Mouse (Mus musculus) CH12.LX (cell line): ENCODE data around the gene Slc22a4.

Source experiments
- CTCF ChIP-seq, 2 experiments: IDR thresholded peaks in 1 of 2; conservative IDR thresholded peaks in 1 of 2; 2 replicates each; pipeline ENCODE4 v1.5.1; 2011 to 2012; ENCODE audit warnings: low read depth in 2 of 2, low read length in 2 of 2, improper control_type of control experiment in 1 of 2, inconsistent platforms in 1 of 2, mild to moderate bottlenecking in 1 of 2, moderate library complexity in 1 of 2
- ELF1 ChIP-seq: IDR thresholded peaks from 2 replicates; pipeline ENCODE4 v1.6.1; 2014; ENCODE audit warnings: low read depth, mild to moderate bottlenecking, inconsistent platforms, low read length, improper control_type of control experiment
- EP300 ChIP-seq: IDR thresholded peaks from 2 replicates; pipeline ENCODE4 v1.6.1; 2011; ENCODE audit warnings: low read length, improper control_type of control experiment
- GABPA ChIP-seq: IDR thresholded peaks from 2 replicates; pipeline ENCODE4 v1.6.1; 2012; ENCODE audit warnings: low read depth, low read length, improper control_type of control experiment, inconsistent platforms; ENCODE audit not compliant: insufficient replicate concordance
- MAZ ChIP-seq: IDR thresholded peaks from 2 replicates; pipeline ENCODE4 v1.6.1; 2012; ENCODE audit warnings: low read depth, mild to moderate bottlenecking, inconsistent platforms, low read length, improper control_type of control experiment, moderate library complexity
- NELFE ChIP-seq: IDR thresholded peaks from 2 replicates; pipeline ENCODE4 v1.6.1; 2011; ENCODE audit warnings: low read depth, low read length, improper control_type of control experiment
- NRF1 ChIP-seq: IDR thresholded peaks from 2 replicates; pipeline ENCODE4 v1.6.1; 2014; ENCODE audit warnings: low read depth, mild to moderate bottlenecking, inconsistent platforms, low read length, improper control_type of control experiment, moderate library complexity
- POLR2A ChIP-seq: IDR thresholded peaks from 2 replicates; pipeline ENCODE4 v1.6.1; 2011; ENCODE audit warnings: low read depth, mild to moderate bottlenecking, improper control_type of control experiment, low read length
- TBP ChIP-seq: conservative IDR thresholded peaks from 2 replicates; pipeline ENCODE4 v1.6.1; 2011; ENCODE audit warnings: low read depth, low read length, improper control_type of control experiment
- TCF12 ChIP-seq: IDR thresholded peaks from 2 replicates; pipeline ENCODE4 v1.6.1; 2014; ENCODE audit warnings: low read depth, mild to moderate bottlenecking, inconsistent platforms, low read length, improper control_type of control experiment
- ZC3H11A ChIP-seq: IDR thresholded peaks from 2 replicates; pipeline ENCODE4 v1.6.1; 2012; ENCODE audit warnings: low read depth, mild to moderate bottlenecking, inconsistent platforms, low read length, improper control_type of control experiment

DNA sequence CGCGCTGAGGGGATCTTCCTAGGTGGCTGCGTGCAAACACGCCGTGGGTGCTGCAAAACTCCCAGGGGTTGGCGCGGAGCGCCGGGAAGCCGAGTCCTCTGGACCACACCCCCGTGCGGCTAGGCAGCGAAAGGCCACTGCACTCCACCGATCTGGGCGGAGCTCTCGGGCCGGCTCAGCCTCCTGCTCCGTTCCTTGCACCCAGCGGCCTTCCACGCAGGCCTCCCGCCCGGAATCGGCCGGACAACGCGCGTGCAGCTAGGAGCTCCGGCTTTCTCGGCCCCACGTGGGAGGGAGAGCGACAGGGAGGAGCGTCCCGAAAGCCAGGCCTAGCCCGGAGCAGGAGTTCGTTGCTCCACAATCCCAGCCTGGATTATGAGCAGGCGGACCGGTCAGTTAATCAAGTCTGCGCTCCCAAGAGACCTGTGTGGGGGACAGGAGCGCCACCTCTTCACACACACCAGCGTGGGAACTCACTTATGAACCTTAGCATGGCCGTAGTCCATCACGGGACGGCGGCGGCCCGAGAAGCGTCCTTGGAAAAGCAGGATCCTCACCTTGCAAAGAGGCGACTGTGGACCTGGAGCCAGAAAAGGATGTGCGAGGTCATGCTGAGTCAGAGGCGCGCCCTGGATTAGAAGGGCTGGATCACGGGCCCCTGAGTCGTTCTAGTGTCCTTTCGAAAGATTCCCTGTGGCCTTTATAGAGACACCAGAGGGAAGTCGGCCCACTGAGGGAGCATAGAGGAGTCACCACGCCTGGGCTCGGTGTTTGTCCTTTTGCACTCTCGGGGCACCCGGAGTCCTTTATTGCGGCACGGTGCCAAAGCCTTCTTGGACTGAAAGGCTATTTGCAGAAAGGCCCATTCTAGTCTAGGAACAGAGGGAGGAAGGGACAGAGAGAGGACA is at the start of gene Slc22a4:
- no peak for TF ChIP-seq CTCF (conservative IDR thresholded peaks at IDR 0.05 in 1 of 2, IDR thresholded peaks at IDR 0.05 in 1 of 2; ENCODE audit: low read depth in 2 of 2, low read length in 2 of 2)
- no peak for TF ChIP-seq ELF1
- no peak for TF ChIP-seq EP300
- TF ChIP-seq GABPA, result no peak
- no peak for TF ChIP-seq TBP
- no peak for TF ChIP-seq POLR2A
- TF ChIP-seq MAZ, result no peak
- TF ChIP-seq NELFE, result no peak
- no peak for TF ChIP-seq NRF1
- no peak for TF ChIP-seq TCF12
- no peak for TF ChIP-seq ZC3H11A
